Mouse (Mus musculus): ENCODE data around the gene Cux2. TPM values are rescaled to one million over a fixed set of nuclear protein-coding genes. Genes with fewer than 3 reads are reported as not detected.

Gene Cux2
- polyA plus RNA-seq, 1 experiment from 2014 or later = 16.9 TPM

GRCm38 (mm10) chr5:122032471-122033166, 17.3 kb downstream of the Cux2 start:
- peaks cover 19% of the 10 kb centered on the region for H3K36me3 ChIP-seq (ENCODE audit: poor library complexity, severe bottlenecking)
- no peak overlapping the region; the same call in 1 of the 2 replicates for H3K9ac ChIP-seq
- H3K4me1 ChIP-seq = peaks cover 21% of the 10 kb centered on the region
- peak overlapping the region; percentile 14; the same call in 1 of the 2 replicates for H3K27ac ChIP-seq
- no peak overlapping the region for H3K4me2 ChIP-seq
- WGBS = 20% methylated on average over 19 of the region's 19 CpGs
- H3K4me3 ChIP-seq = no peak overlapping the region
- H3K27me3 ChIP-seq = no peaks in the 10 kb centered on the region; the same call in 1 of the 2 replicates
- H3K9me3 ChIP-seq (replicated peaks) = peaks cover 6% of the 10 kb centered on the region
- ATAC-seq = peak; percentile 57; the same call in 1 of the 2 replicates

- H3K4me3 ChIP-seq = no peak overlapping the region
- peaks cover 6% of the 10 kb centered on the region for H3K36me3 ChIP-seq (ENCODE audit: poor library complexity, severe bottlenecking)
- WGBS = 73% methylated on average over 12 of the region's 12 CpGs
- H3K4me1 ChIP-seq = peaks cover 21% of the 10 kb centered on the region
- no peak overlapping the region for H3K9ac ChIP-seq
- H3K9me3 ChIP-seq (replicated peaks) = peaks cover 2% of the 10 kb centered on the region; the same call in 1 of the 2 replicates
- H3K27me3 ChIP-seq = no peaks in the 10 kb centered on the region; the same call in 1 of the 2 replicates
- no peak overlapping the region for H3K4me2 ChIP-seq
- no peak overlapping the region for H3K27ac ChIP-seq
- no peak for ATAC-seq
Observed at GRCm38 (mm10) chr5:122031146-122031545, 18.8 kb downstream of the Cux2 start.

- 0 out of 2 replicates have a peak, but pooled peaks cover under 1% of the 10 kb centered on the region for H3K36me3 ChIP-seq (ENCODE audit: poor library complexity, severe bottlenecking)
- ATAC-seq = no peak
- H3K27me3 ChIP-seq = no peaks in the 10 kb centered on the region; the same call in 1 of the 2 replicates
- no peaks in the 10 kb centered on the region for H3K9me3 ChIP-seq (replicated peaks)
- H3K4me3 ChIP-seq = no peak overlapping the region
- H3K4me2 ChIP-seq = no peak overlapping the region
- peaks cover 21% of the 10 kb centered on the region for H3K4me1 ChIP-seq
- no peak overlapping the region for H3K27ac ChIP-seq
- H3K9ac ChIP-seq = no peak overlapping the region
- WGBS = 70% methylated on average over 8 of the region's 11 CpGs
Observed at GRCm38 (mm10) chr5:122030640-122031039, 19.3 kb downstream of the Cux2 start.

GRCm38 (mm10) chr5:122026771-122027170, 23.1 kb downstream of the Cux2 start:
- no peak for ATAC-seq
- Histone ChIP-seq H3K9ac (no peak overlapping the region), H3K9me3 (replicated peaks) (peaks cover 9% of the 10 kb centered on the region; the same call in 1 of the 2 replicates), H3K4me1 (peaks cover 4% of the 10 kb centered on the region), H3K27me3 (no peaks in the 10 kb centered on the region), H3K4me3 (no peak overlapping the region), H3K4me2 (no peak overlapping the region), H3K27ac (no peak overlapping the region), H3K36me3 (ENCODE audit: poor library complexity, severe bottlenecking) (peaks cover 3% of the 10 kb centered on the region; the same call in 1 of the 2 replicates)
- 79% methylated on average over 9 of the region's 9 CpGs for WGBS

GRCm38 (mm10) chr5:122026284-122026683, 23.6 kb downstream of the Cux2 start:
- ATAC-seq = no peak
- WGBS = 86% methylated on average over 7 of the region's 7 CpGs

GRCm38 (mm10) chr5:122025117-122025516, 24.8 kb downstream of the Cux2 start:
- no peaks in the 10 kb centered on the region for H3K4me1 ChIP-seq
- H3K4me3 ChIP-seq = no peak overlapping the region
- peaks cover 4% of the 10 kb centered on the region; the same call in 1 of the 2 replicates for H3K36me3 ChIP-seq (ENCODE audit: poor library complexity, severe bottlenecking)
- H3K27ac ChIP-seq = no peak overlapping the region
- H3K9me3 ChIP-seq (replicated peaks) = peaks cover 9% of the 10 kb centered on the region; the same call in 1 of the 2 replicates
- no peak overlapping the region for H3K4me2 ChIP-seq
- H3K27me3 ChIP-seq = no peaks in the 10 kb centered on the region
- H3K9ac ChIP-seq = no peak overlapping the region
- WGBS = 96% methylated on average over 11 of the region's 11 CpGs
- ATAC-seq = no peak

More at GRCm38 (mm10) chr5:122026284-122026683, 23.6 kb downstream of the Cux2 start:
- H3K9me3 ChIP-seq (replicated peaks) = peaks cover 9% of the 10 kb centered on the region; the same call in 1 of the 2 replicates
- H3K27me3 ChIP-seq = no peaks in the 10 kb centered on the region
- no peak overlapping the region for H3K9ac ChIP-seq
- H3K4me1 ChIP-seq = no peaks in the 10 kb centered on the region
- no peak overlapping the region for H3K4me2 ChIP-seq
- no peak overlapping the region for H3K27ac ChIP-seq
- H3K36me3 ChIP-seq (ENCODE audit: poor library complexity, severe bottlenecking) = peaks cover 4% of the 10 kb centered on the region; the same call in 1 of the 2 replicates
- no peak overlapping the region for H3K4me3 ChIP-seq

- Histone ChIP-seq H3K9me3 (replicated peaks) (peaks cover 9% of the 10 kb centered on the region; the same call in 1 of the 2 replicates), H3K27ac (no peak overlapping the region), H3K36me3 (ENCODE audit: poor library complexity, severe bottlenecking) (peaks cover 8% of the 10 kb centered on the region; the same call in 1 of the 2 replicates), H3K4me1 (peaks cover 12% of the 10 kb centered on the region), H3K4me3 (no peak overlapping the region), H3K9ac (no peak overlapping the region), H3K27me3 (no peaks in the 10 kb centered on the region), H3K4me2 (no peak overlapping the region)
- ATAC-seq = no peak
- 71% methylated on average over 17 of the region's 17 CpGs for WGBS
Observed at GRCm38 (mm10) chr5:122019288-122019687, 30.6 kb downstream of the Cux2 start.

GRCm38 (mm10) chr5:122017778-122018177, 32.1 kb downstream of the Cux2 start:
- H3K9ac ChIP-seq = no peak overlapping the region
- H3K27me3 ChIP-seq = no peaks in the 10 kb centered on the region
- peaks cover 8% of the 10 kb centered on the region; the same call in 1 of the 2 replicates for H3K36me3 ChIP-seq (ENCODE audit: poor library complexity, severe bottlenecking)
- peaks cover 12% of the 10 kb centered on the region for H3K4me1 ChIP-seq
- H3K4me3 ChIP-seq = no peak overlapping the region
- no peak for ATAC-seq
- H3K9me3 ChIP-seq (replicated peaks) = peaks cover 3% of the 10 kb centered on the region; the same call in 1 of the 2 replicates
- no peak overlapping the region for H3K4me2 ChIP-seq
- H3K27ac ChIP-seq = peak overlapping the region; percentile 10; the same call in 1 of the 2 replicates
- WGBS = 75% methylated on average over 9 of the region's 9 CpGs

- Histone ChIP-seq H3K4me2 (no peak overlapping the region), H3K4me3 (no peak overlapping the region), H3K27ac (peak overlapping the region; percentile 10; the same call in 1 of the 2 replicates), H3K36me3 (ENCODE audit: poor library complexity, severe bottlenecking) (peaks cover 8% of the 10 kb centered on the region; the same call in 1 of the 2 replicates), H3K9ac (no peak overlapping the region), H3K27me3 (no peaks in the 10 kb centered on the region), H3K9me3 (replicated peaks) (no peaks in the 10 kb centered on the region; the same call in 1 of the 2 replicates), H3K4me1 (peaks cover 12% of the 10 kb centered on the region)
- WGBS = 72% methylated on average over 13 of the region's 13 CpGs
- no peak for ATAC-seq
Observed at GRCm38 (mm10) chr5:122017269-122017668, 32.6 kb downstream of the Cux2 start.

GRCm38 (mm10) chr5:122016744-122017143, 33.2 kb downstream of the Cux2 start:
- no peaks in the 10 kb centered on the region for H3K27me3 ChIP-seq
- no peak overlapping the region for H3K4me2 ChIP-seq
- no peak overlapping the region for H3K4me3 ChIP-seq
- H3K27ac ChIP-seq = no peak overlapping the region
- peaks cover 5% of the 10 kb centered on the region; the same call in 1 of the 2 replicates for H3K36me3 ChIP-seq (ENCODE audit: poor library complexity, severe bottlenecking)
- 89% methylated on average over 6 of the region's 6 CpGs for WGBS
- peaks cover 12% of the 10 kb centered on the region for H3K4me1 ChIP-seq
- no peak for ATAC-seq
- no peak overlapping the region for H3K9ac ChIP-seq
- no peaks in the 10 kb centered on the region for H3K9me3 ChIP-seq (replicated peaks)

GRCm38 (mm10) chr5:122015149-122015548, 34.8 kb downstream of the Cux2 start:
- Histone ChIP-seq H3K4me1 (peaks cover 12% of the 10 kb centered on the region), H3K9me3 (replicated peaks) (no peaks in the 10 kb centered on the region), H3K27me3 (no peaks in the 10 kb centered on the region), H3K36me3 (ENCODE audit: poor library complexity, severe bottlenecking) (0 out of 2 replicates have a peak, but pooled peaks cover 4% of the 10 kb centered on the region), H3K4me3 (no peak overlapping the region), H3K4me2 (no peak overlapping the region), H3K9ac (no peak overlapping the region), H3K27ac (no peak overlapping the region)
- no peak for ATAC-seq
- WGBS = 78% methylated on average over 17 of the region's 17 CpGs

- Histone ChIP-seq H3K27ac (no peak overlapping the region), H3K9ac (no peak overlapping the region), H3K36me3 (ENCODE audit: poor library complexity, severe bottlenecking) (0 out of 2 replicates have a peak, but pooled peaks cover 4% of the 10 kb centered on the region), H3K4me1 (peaks cover 12% of the 10 kb centered on the region), H3K4me2 (no peak overlapping the region), H3K4me3 (no peak overlapping the region), H3K9me3 (replicated peaks) (no peaks in the 10 kb centered on the region), H3K27me3 (no peaks in the 10 kb centered on the region)
- WGBS = 87% methylated on average over 8 of the region's 8 CpGs
- ATAC-seq = no peak
Observed at GRCm38 (mm10) chr5:122014671-122015070, 35.2 kb downstream of the Cux2 start.

Measured in forebrain, embryonic 13.5 days (tissue).